Mouse (Mus musculus) small intestine, adult 2 months (tissue): ENCODE measurements around the gene Susd4. TPM values are rescaled to one million over a fixed set of nuclear protein-coding genes. Genes with fewer than 3 reads are reported as not detected.

ENCODE experiments used
- H3K27ac ChIP-seq: fragments of 200-500 bp; 2 replicates; pipeline ENCODE4 v1.5.1; 2012; ENCODE audit warnings: low read depth, low read length, control low read depth, inconsistent platforms; ENCODE audit not compliant: insufficient read depth
- H3K27me3 ChIP-seq: fragments of 200-500 bp; 2 replicates; pipeline ENCODE4 v1.6.1; 2012; ENCODE audit warnings: mild to moderate bottlenecking, moderate library complexity, low read length, inconsistent platforms; ENCODE audit not compliant: control insufficient read depth, insufficient read depth
- H3K36me3 ChIP-seq: fragments of 200-500 bp; 2 replicates; pipeline ENCODE4 v1.6.1; 2012; ENCODE audit warnings: mild to moderate bottlenecking, low read length, control low read depth, inconsistent platforms; ENCODE audit not compliant: control insufficient read depth, insufficient read depth
- H3K4me1 ChIP-seq: fragments of 200-500 bp; 2 replicates; pipeline ENCODE4 v1.6.1; 2012; ENCODE audit warnings: low read length, inconsistent platforms, mixed read lengths; ENCODE audit not compliant: control insufficient read depth, insufficient read depth, insufficient read length
- H3K4me3 ChIP-seq: fragments of 200-500 bp; 2 replicates; pipeline ENCODE4 v1.5.1; 2012; ENCODE audit warnings: low read depth, mild to moderate bottlenecking, control low read depth, inconsistent platforms, low read length, moderate library complexity
- CTCF ChIP-seq: fragments of 200-500 bp; IDR thresholded peaks from 2 replicates; pipeline ENCODE4 v1.5.1; 2012; ENCODE audit warnings: low read depth, mild to moderate bottlenecking, control low read depth, inconsistent platforms, low read length, moderate library complexity, mixed read lengths; ENCODE audit not compliant: insufficient replicate concordance, insufficient read length; ENCODE audit errors: extremely low read depth
- POLR2A ChIP-seq: fragments of 200-500 bp; IDR thresholded peaks from 2 replicates; pipeline ENCODE4 v1.6.1; 2012; ENCODE audit warnings: low read depth, mild to moderate bottlenecking, control low read depth, inconsistent platforms, low read length, moderate library complexity
- WGBS: fragments of 180-500 bp; shearing (Covaris S2); methylation state at CpG from one replicate; pipeline ENCODE4 v1.1.7; 2018; 5-methylcytosine and 5-hydroxymethylcytosine counted together
- polyA plus RNA-seq: library from polyadenylated mRNA; depleted of rRNA; stranded (reverse); fragments of >200 nt; gene quantifications from 2 replicates; pipeline ENCODE4 v1.2.3, GENCODE M21; 2012

Gene Susd4
- polyA plus RNA-seq, 1 experiment: 0.55 TPM

DNA sequence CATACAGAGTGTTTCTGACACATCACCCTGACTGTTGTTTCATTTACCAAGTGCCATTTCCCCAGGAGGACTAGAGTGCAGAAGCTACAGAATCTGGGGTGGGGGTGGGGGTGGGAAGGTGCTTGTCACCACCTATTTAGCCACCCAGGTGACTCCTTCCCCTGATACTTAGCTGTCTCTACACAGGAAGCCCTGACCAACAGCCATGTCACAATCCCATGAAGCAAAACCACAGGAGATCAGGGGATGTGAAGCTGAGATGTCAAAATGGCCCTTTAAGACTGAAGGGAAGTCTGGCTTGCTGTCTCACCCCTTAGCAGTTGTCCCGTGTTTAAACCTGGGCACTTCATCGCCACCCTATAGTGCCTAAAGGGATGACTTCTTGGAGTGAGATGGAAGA, 37.9 kb downstream of the Susd4 start:
- WGBS: 80% methylated on average over 2 of the region's 2 CpGs
- no peaks in the 10 kb centered on the region for H3K27me3 ChIP-seq
- H3K4me1 ChIP-seq: no peaks in the 10 kb centered on the region
- no peak for TF ChIP-seq CTCF
- TF ChIP-seq POLR2A: no peak
- H3K36me3 ChIP-seq: no peaks in the 10 kb centered on the region
- H3K27ac ChIP-seq: no peak overlapping the region
- H3K4me3 ChIP-seq: no peak overlapping the region

GRCm38 (mm10) chr1:182802891-182803290, 39.2 kb downstream of the Susd4 start:
- no peaks in the 10 kb centered on the region for H3K27me3 ChIP-seq
- no peak overlapping the region for H3K27ac ChIP-seq
- no peaks in the 10 kb centered on the region for H3K36me3 ChIP-seq
- 35% methylated on average over 15 of the region's 15 CpGs for WGBS
- H3K4me3 ChIP-seq: no peak overlapping the region
- TF ChIP-seq CTCF (no peak), POLR2A (no peak)
- no peaks in the 10 kb centered on the region for H3K4me1 ChIP-seq

- no peak overlapping the region for H3K27ac ChIP-seq
- no peaks in the 10 kb centered on the region for H3K4me1 ChIP-seq
- H3K27me3 ChIP-seq: no peaks in the 10 kb centered on the region
- no peak overlapping the region for H3K4me3 ChIP-seq
- TF ChIP-seq POLR2A (no peak), CTCF (no peak)
- H3K36me3 ChIP-seq: no peaks in the 10 kb centered on the region
- 66% methylated on average over 7 of the region's 7 CpGs for WGBS
These were observed 50.3 kb downstream of the Susd4 start for GRCm38 (mm10) chr1:182813991-182814390.

GRCm38 (mm10) chr1:182814566-182814965, 50.9 kb downstream of the Susd4 start:
- Histone ChIP-seq H3K4me1 (no peaks in the 10 kb centered on the region), H3K36me3 (no peaks in the 10 kb centered on the region), H3K27ac (no peak overlapping the region), H3K4me3 (no peak overlapping the region), H3K27me3 (no peaks in the 10 kb centered on the region)
- TF ChIP-seq POLR2A (no peak), CTCF (no peak)
- WGBS: 74% methylated on average over 6 of the region's 6 CpGs

- TF ChIP-seq CTCF: no peak
- Histone ChIP-seq H3K4me3 (no peak overlapping the region), H3K27ac (no peak overlapping the region), H3K4me1 (no peaks in the 10 kb centered on the region), H3K27me3 (no peaks in the 10 kb centered on the region), H3K36me3 (no peaks in the 10 kb centered on the region)
- WGBS: 58% methylated on average over 5 of the region's 5 CpGs
These were observed 53.4 kb downstream of the Susd4 start for GRCm38 (mm10) chr1:182817106-182817505.

- WGBS: 27% methylated on average over 6 of the region's 6 CpGs
These were observed 54.0 kb downstream of the Susd4 start for GRCm38 (mm10) chr1:182817624-182818023.

DNA sequence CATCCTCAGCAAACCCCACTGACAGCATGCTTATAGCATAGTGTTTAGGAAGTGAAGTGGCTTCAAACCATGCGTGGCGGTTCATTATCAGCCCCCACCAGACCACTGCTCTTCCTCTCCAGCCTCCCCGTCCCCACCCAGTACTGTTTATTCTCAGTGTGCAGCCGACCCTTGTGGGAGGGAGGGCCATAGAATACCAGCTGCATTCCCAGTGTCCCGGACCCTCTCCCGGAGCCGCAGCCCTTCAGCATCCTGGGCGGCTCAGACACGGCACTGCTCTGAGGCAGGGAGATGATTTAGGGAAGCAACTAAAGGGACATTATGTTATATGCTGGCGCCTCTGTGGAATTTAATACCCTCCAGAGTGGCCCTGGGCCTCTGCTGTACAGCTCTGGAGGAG, 55.3 kb downstream of the Susd4 start:
- no peaks in the 10 kb centered on the region for H3K4me1 ChIP-seq
- H3K4me3 ChIP-seq: no peak overlapping the region
- no peaks in the 10 kb centered on the region for H3K27me3 ChIP-seq
- H3K27ac ChIP-seq: no peak overlapping the region
- WGBS: 67% methylated on average over 10 of the region's 10 CpGs
- TF ChIP-seq POLR2A (no peak), CTCF (no peak)
- no peaks in the 10 kb centered on the region for H3K36me3 ChIP-seq

More at GRCm38 (mm10) chr1:182817624-182818023, 54.0 kb downstream of the Susd4 start:
- Histone ChIP-seq H3K27ac (no peak overlapping the region), H3K4me1 (no peaks in the 10 kb centered on the region), H3K4me3 (no peak overlapping the region), H3K27me3 (no peaks in the 10 kb centered on the region), H3K36me3 (no peaks in the 10 kb centered on the region)
- TF ChIP-seq POLR2A (no peak), CTCF (no peak)

DNA sequence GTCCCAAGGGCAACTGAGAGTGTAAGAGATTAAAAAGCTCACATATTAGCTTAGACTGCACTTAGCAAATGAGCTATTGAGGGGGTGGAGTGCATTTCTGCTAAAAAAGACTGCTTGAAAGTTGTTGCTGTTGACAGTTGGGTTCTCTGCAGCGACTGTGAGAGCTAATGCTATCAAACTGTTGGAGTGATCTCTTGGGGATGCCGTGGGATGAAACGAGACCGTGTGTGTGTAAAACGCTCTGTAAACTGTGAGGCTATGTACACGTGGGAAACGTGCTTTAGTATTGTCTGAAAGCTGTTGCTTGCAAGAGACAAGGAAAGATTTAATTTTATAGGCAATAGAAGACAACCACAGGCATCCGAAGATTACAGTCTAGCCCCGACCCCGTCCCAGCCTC, 59.1 kb downstream of the Susd4 start:
- 73% methylated on average over 10 of the region's 10 CpGs for WGBS
- H3K4me1 ChIP-seq: no peaks in the 10 kb centered on the region

More for the DNA sequence above, 59.1 kb downstream of the Susd4 start:
- TF ChIP-seq POLR2A (no peak), CTCF (no peak)
- no peak overlapping the region for H3K27ac ChIP-seq
- H3K36me3 ChIP-seq: no peaks in the 10 kb centered on the region
- no peak overlapping the region for H3K4me3 ChIP-seq
- no peaks in the 10 kb centered on the region for H3K27me3 ChIP-seq
